Mouse (Mus musculus) hindbrain, postnatal 0 days (tissue): Measurements from ENCODE around the gene Aloxe3. TPM values are rescaled to one million over a fixed set of nuclear protein-coding genes. Genes with fewer than 3 reads are reported as not detected.

Experiments used
- ATAC-seq: fragments of 200-750 bp; cut with Nextera tagmentation; 2 replicates; pipeline ENCODE4 v1.8.0; 2017; ENCODE audit warnings: mild to moderate bottlenecking, moderate TSS enrichment, moderate library complexity
- DNase-seq: peaks from one replicate; pipeline ENCODE4 v3.0.0-alpha.2; 2015; ENCODE audit warnings: low spot score
- H3K27ac ChIP-seq: fragments of 300-500 bp; sonication (generic); 2 replicates; pipeline ENCODE4 v1.5.1; 2014; ENCODE audit warnings: mild to moderate bottlenecking
- H3K27me3 ChIP-seq: fragments of 300-500 bp; sonication (generic); 2 replicates; pipeline ENCODE4 v1.6.1; 2014; ENCODE audit warnings: low read length, mixed read lengths; ENCODE audit not compliant: insufficient read depth
- H3K36me3 ChIP-seq: fragments of 300-500 bp; sonication (generic); 2 replicates; pipeline ENCODE4 v1.6.1; 2014; ENCODE audit warnings: low read length, mixed read lengths; ENCODE audit not compliant: insufficient read depth
- H3K4me1 ChIP-seq: fragments of 300-500 bp; sonication (generic); 2 replicates; pipeline ENCODE4 v1.6.1; 2014; ENCODE audit warnings: antibody characterized with exemption, low read length, mixed read lengths; ENCODE audit not compliant: insufficient read depth
- H3K4me2 ChIP-seq: fragments of 300-500 bp; sonication (generic); 2 replicates; pipeline ENCODE4 v1.6.1; 2014; ENCODE audit warnings: low read depth, mild to moderate bottlenecking, low read length, moderate library complexity, mixed read lengths
- H3K4me3 ChIP-seq: fragments of 300-500 bp; sonication (generic); 2 replicates; pipeline ENCODE4 v1.5.1; 2014; ENCODE audit warnings: low read length
- H3K9ac ChIP-seq: fragments of 300-500 bp; sonication (generic); replicated peaks from 2 replicates; pipeline ENCODE4 v1.6.1; 2014; ENCODE audit warnings: mild to moderate bottlenecking, low read length, moderate library complexity, mixed read lengths
- H3K9me3 ChIP-seq: fragments of 300-500 bp; sonication (generic); 2 replicates; pipeline ENCODE4 v1.6.1; 2016; ENCODE audit warnings: low read length, mixed read lengths
- CTCF ChIP-seq: IDR thresholded peaks from 2 replicates; pipeline ENCODE4 v1.5.1; 2016; ENCODE audit warnings: antibody characterized with exemption, control low read depth, low read depth
- WGBS: fragments of 180-500 bp; shearing (Covaris S2); extraction: QIAGEN DNeasy Blood & Tissue Kit; methylation state at CpG from one replicate; pipeline ENCODE4 v1.1.7; 2014; 5-methylcytosine and 5-hydroxymethylcytosine counted together
- polyA plus RNA-seq: library from polyadenylated mRNA; unstranded; fragments of >200 nt; fragmentation: Nextera tagmentation; extraction: Ambion mirVana; gene quantifications from 2 replicates; pipeline ENCODE4 v1.2.1, GENCODE M21; 2015
- total RNA-seq: library from RNA; depleted of rRNA; stranded (reverse); fragments of >200 nt; gene quantifications from 2 replicates; pipeline ENCODE4 v1.2.3, GENCODE M21; 2014

Gene Aloxe3
- total and polyA plus RNA-seq, 2 experiments from 2014 or later = 12.5 to 13.0 TPM

- ATAC-seq (peak; percentile 95), DNase-seq (peak; percentile 100)
- under 1% methylated on average over 37 of the region's 37 CpGs for WGBS
- H3K27ac ChIP-seq = peak within 1 kb of the TSS; percentile 96
- TF ChIP-seq CTCF = no peak
- H3K4me2 ChIP-seq = peak within 1 kb of the TSS; percentile 98
- H3K9me3 ChIP-seq = no peaks in the 10 kb centered on the region
- peaks cover 31% of the 10 kb centered on the region for H3K4me1 ChIP-seq
- no peaks in the 10 kb centered on the region for H3K27me3 ChIP-seq
- H3K9ac ChIP-seq = peak within 1 kb of the TSS; percentile 74
- peak within 1 kb of the TSS; percentile 56 for H3K4me3 ChIP-seq
- H3K36me3 ChIP-seq = peaks cover 5% of the 10 kb centered on the region; the same call in 1 of the 2 replicates
These were observed 30.8 kb upstream of the Aloxe3 start, which contains the start of gene Per1 for GRCm38 (mm10) chr11:69094697-69095429. Per1 (plus strand) TSS chr11:69095217.

GRCm38 (mm10) chr11:69095511-69096231 lies 30.0 kb upstream of the Aloxe3 start:
- 2% methylated on average over 27 of the region's 27 CpGs for WGBS
- Histone ChIP-seq H3K4me1 (peaks cover 32% of the 10 kb centered on the region), H3K36me3 (peaks cover 3% of the 10 kb centered on the region; the same call in 1 of the 2 replicates), H3K4me2 (peak overlapping the region; percentile 98), H3K9me3 (no peaks in the 10 kb centered on the region), H3K9ac (peak overlapping the region; percentile 74), H3K27ac (peak overlapping the region; percentile 96), H3K27me3 (no peaks in the 10 kb centered on the region), H3K4me3 (peak overlapping the region; percentile 56)
- no peak for ATAC-seq
- DNase-seq = no peak
- TF ChIP-seq CTCF = no peak

- Histone ChIP-seq H3K27ac (peak overlapping the region; percentile 96), H3K4me3 (peak overlapping the region; percentile 56), H3K9ac (peak overlapping the region; percentile 74), H3K4me2 (peak overlapping the region; percentile 98), H3K27me3 (no peaks in the 10 kb centered on the region), H3K4me1 (peaks cover 32% of the 10 kb centered on the region), H3K36me3 (peaks cover 10% of the 10 kb centered on the region; the same call in 1 of the 2 replicates), H3K9me3 (no peaks in the 10 kb centered on the region)
- DNase-seq (no peak), ATAC-seq (no peak)
- TF ChIP-seq CTCF = no peak
- WGBS = 8% methylated on average over 8 of the region's 9 CpGs
These were observed 29.2 kb upstream of the Aloxe3 start for GRCm38 (mm10) chr11:69096360-69096986.

GRCm38 (mm10) chr11:69096987-69097900 lies 28.5 kb upstream of the Aloxe3 start:
- H3K9ac ChIP-seq = peak overlapping the region; percentile 74
- H3K4me3 ChIP-seq = peak overlapping the region; percentile 56
- DNase-seq (peak; percentile 94), ATAC-seq (peak; percentile 13; the same call in 1 of the 2 replicates)
- peak overlapping the region; percentile 98 for H3K4me2 ChIP-seq
- H3K9me3 ChIP-seq = no peaks in the 10 kb centered on the region
- peak overlapping the region; percentile 96 for H3K27ac ChIP-seq
- TF ChIP-seq CTCF = no peak
- 2% methylated on average over 28 of the region's 29 CpGs for WGBS
- H3K36me3 ChIP-seq = peaks cover 17% of the 10 kb centered on the region
- peaks cover 32% of the 10 kb centered on the region for H3K4me1 ChIP-seq
- H3K27me3 ChIP-seq = no peaks in the 10 kb centered on the region

GRCm38 (mm10) chr11:69098039-69098761 lies 27.5 kb upstream of the Aloxe3 start:
- peaks cover 26% of the 10 kb centered on the region for H3K36me3 ChIP-seq
- H3K4me1 ChIP-seq = peaks cover 32% of the 10 kb centered on the region
- peak overlapping the region; percentile 77 for H3K9ac ChIP-seq
- no peak for DNase-seq
- peak overlapping the region; percentile 61 for H3K4me3 ChIP-seq
- ATAC-seq = no peak
- no peaks in the 10 kb centered on the region for H3K27me3 ChIP-seq
- no peaks in the 10 kb centered on the region for H3K9me3 ChIP-seq
- peak overlapping the region; percentile 98 for H3K4me2 ChIP-seq
- TF ChIP-seq CTCF = no peak
- H3K27ac ChIP-seq = peak overlapping the region; percentile 96
- 18% methylated on average over 8 of the region's 8 CpGs for WGBS
